Mouse (Mus musculus): ENCODE measurements around the gene Cpne6. TPM values are rescaled to one million over a fixed set of nuclear protein-coding genes. Genes with fewer than 3 reads are reported as not detected.

Cpne6 gene
- total and polyA plus RNA-seq, 3 experiments = not detected

DNA sequence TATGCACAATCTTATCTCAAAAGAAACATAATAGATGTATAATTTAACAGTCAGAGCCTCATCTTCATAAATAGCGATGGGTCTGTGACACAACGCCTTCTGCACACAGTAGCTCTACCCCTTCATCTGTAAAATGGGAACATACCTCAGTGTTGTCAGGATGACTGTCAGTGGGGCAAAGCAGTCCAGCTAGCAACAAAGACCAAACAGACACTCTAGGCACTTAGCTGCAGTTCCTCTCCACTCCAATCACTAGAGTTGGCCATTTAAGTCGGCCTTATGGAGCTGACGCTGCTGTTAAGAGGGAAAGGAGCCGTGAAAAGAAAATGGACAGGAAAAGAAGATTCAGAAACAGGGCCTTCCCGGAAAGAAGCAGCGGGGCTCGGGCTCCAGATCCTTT lies 41.5 kb downstream of the Cpne6 start:
- no peak overlapping the region for H3K4me3 ChIP-seq (replicated peaks in 1 of 3; ENCODE audit: low read depth in 2 of 3, low read length in 2 of 3, poor library complexity in 1 of 3)
- no peaks in the 10 kb centered on the region for H3K79me2 ChIP-seq (replicated peaks; ENCODE audit: control insufficient read depth, extremely low read depth, insufficient read depth, poor library complexity, severe bottlenecking)
- H3K4me1 ChIP-seq (ENCODE audit: control insufficient read depth in 1 of 2, insufficient read depth in 2 of 2) = peaks cover 0 to 9% of the 10 kb centered on the region in 2 experiments; a peak in 2 of 4 replicates
- H3K9me3 ChIP-seq (replicated peaks; ENCODE audit: low read length) = no peaks in the 10 kb centered on the region
- H3K9ac ChIP-seq (ENCODE audit: insufficient read depth, low read depth) = no peak overlapping the region
- no peaks in the 10 kb centered on the region for H3K27me3 ChIP-seq (replicated peaks)
- H3K36me3 ChIP-seq (replicated peaks in 1 of 2; ENCODE audit: control insufficient read depth in 1 of 2, insufficient read depth in 1 of 2, low read length in 1 of 2) = peaks cover 29 to 46% of the 10 kb centered on the region in 2 experiments
- in situ Hi-C loops (cut with MboI; ENCODE audit: low pct_ligation_motif_present, low pct_unique_long_range_greater_than_20kb, low sequenced_read_pairs) = no loop called here
- dilution Hi-C loops (cut with MboI; ENCODE audit: extremely low pct_ligation_motif_present, extremely low pct_unique_long_range_greater_than_20kb, low sequenced_read_pairs) = no loop called here
- H3K4me2 ChIP-seq (ENCODE audit: insufficient read depth, low read depth, poor library complexity, severe bottlenecking) = no peak overlapping the region
- no peak overlapping the region for H3K27ac ChIP-seq (ENCODE audit: insufficient read depth, low read depth)
- TF ChIP-seq ZC3H11A (IDR thresholded peaks at IDR 0.05; ENCODE audit: low read depth, low read length) (no peak), HCFC1 (IDR thresholded peaks at IDR 0.05; ENCODE audit: low read depth, low read length) (no peak), CHD1 (IDR thresholded peaks at IDR 0.05; ENCODE audit: low read depth, low read length) (no peak), JUN (IDR thresholded peaks at IDR 0.05; ENCODE audit: insufficient read depth, low read depth, low read length) (no peak), MAX (IDR thresholded peaks at IDR 0.05; ENCODE audit: low read length) (no peak)
- DNase-seq (ENCODE audit: extremely low read depth) = no peak

DNA sequence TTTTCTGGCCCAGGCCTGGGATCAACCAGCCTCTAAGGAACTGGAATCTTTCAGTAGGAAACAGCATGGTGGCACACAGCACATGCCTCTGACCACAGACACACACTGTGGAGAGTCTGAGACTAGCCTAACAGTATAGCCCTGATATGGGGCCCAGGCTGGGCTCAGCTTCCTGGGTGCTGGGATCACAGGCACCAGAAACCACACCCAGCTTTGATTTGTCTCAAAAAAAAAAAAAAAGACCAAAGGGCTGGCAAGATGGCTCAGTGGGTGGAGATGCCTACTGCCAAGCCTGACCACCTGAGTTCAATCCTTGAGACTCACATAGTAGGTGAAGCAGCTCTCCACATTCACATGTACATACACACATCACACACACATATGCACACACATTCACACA lies 44.4 kb downstream of the Cpne6 start:
- dilution Hi-C loops (cut with MboI; ENCODE audit: extremely low pct_ligation_motif_present, extremely low pct_unique_long_range_greater_than_20kb, low sequenced_read_pairs) = no loop called here
- no peaks in the 10 kb centered on the region for H3K27me3 ChIP-seq (replicated peaks)
- no peak overlapping the region for H3K9ac ChIP-seq (ENCODE audit: insufficient read depth, low read depth)
- TF ChIP-seq JUN (IDR thresholded peaks at IDR 0.05; ENCODE audit: insufficient read depth, low read depth, low read length) (no peak), IRF4 (IDR thresholded peaks at IDR 0.05; ENCODE audit: low read depth, low read length) (no peak), SIN3A (IDR thresholded peaks at IDR 0.05; ENCODE audit: low read length) (no peak), CHD1 (IDR thresholded peaks at IDR 0.05; ENCODE audit: low read depth, low read length) (no peak), ZNF384 (IDR thresholded peaks at IDR 0.05; ENCODE audit: low read depth, low read length) (peak; percentile 21; the same call in 1 of the 2 replicates), JUND (conservative IDR thresholded peaks at IDR 0.05; ENCODE audit: low read depth, low read length) (no peak), BHLHE40 (IDR thresholded peaks at IDR 0.05; ENCODE audit: low read depth, low read length) (no peak), ETS1 (conservative IDR thresholded peaks at IDR 0.05; ENCODE audit: low read depth, low read length) (no peak)
- in situ Hi-C loops (cut with MboI; ENCODE audit: low pct_ligation_motif_present, low pct_unique_long_range_greater_than_20kb, low sequenced_read_pairs) = no loop called here
- DNase-seq (ENCODE audit: extremely low read depth) = no peak
- no peak overlapping the region for H3K4me3 ChIP-seq (replicated peaks in 1 of 3; ENCODE audit: low read depth in 2 of 3, low read length in 2 of 3, poor library complexity in 1 of 3)
- no peak overlapping the region for H3K4me2 ChIP-seq (ENCODE audit: insufficient read depth, low read depth, poor library complexity, severe bottlenecking)
- H3K36me3 ChIP-seq (replicated peaks in 1 of 2; ENCODE audit: control insufficient read depth in 1 of 2, insufficient read depth in 1 of 2, low read length in 1 of 2) = peaks cover 4 to 17% of the 10 kb centered on the region in 2 experiments
- no peaks in the 10 kb centered on the region for H3K9me3 ChIP-seq (replicated peaks; ENCODE audit: low read length)
- peaks cover 3% of the 10 kb centered on the region; the same call in 1 of the 2 replicates for H3K79me2 ChIP-seq (replicated peaks; ENCODE audit: control insufficient read depth, extremely low read depth, insufficient read depth, poor library complexity, severe bottlenecking)
- H3K4me1 ChIP-seq (ENCODE audit: control insufficient read depth in 1 of 2, insufficient read depth in 2 of 2) = peaks cover 2 to 22% of the 10 kb centered on the region in 2 experiments; a peak in 3 of 4 replicates
- H3K27ac ChIP-seq (ENCODE audit: insufficient read depth, low read depth) = no peak overlapping the region

- H3K4me3 ChIP-seq (replicated peaks in 1 of 3; ENCODE audit: low read depth in 2 of 3, low read length in 2 of 3, poor library complexity in 1 of 3) = no peak overlapping the region
- H3K79me2 ChIP-seq (replicated peaks; ENCODE audit: control insufficient read depth, extremely low read depth, insufficient read depth, poor library complexity, severe bottlenecking) = peaks cover 3% of the 10 kb centered on the region; the same call in 1 of the 2 replicates
- in situ Hi-C loops (cut with MboI; ENCODE audit: low pct_ligation_motif_present, low pct_unique_long_range_greater_than_20kb, low sequenced_read_pairs) = no loop called here
- no peaks in the 10 kb centered on the region for H3K9me3 ChIP-seq (replicated peaks; ENCODE audit: low read length)
- DNase-seq (ENCODE audit: extremely low read depth) = no peak
- H3K36me3 ChIP-seq (replicated peaks in 1 of 2; ENCODE audit: control insufficient read depth in 1 of 2, insufficient read depth in 1 of 2, low read length in 1 of 2) = peaks cover 0 to 7% of the 10 kb centered on the region in 2 experiments
- H3K4me1 ChIP-seq (ENCODE audit: control insufficient read depth in 1 of 2, insufficient read depth in 2 of 2) = peaks cover 2 to 22% of the 10 kb centered on the region in 2 experiments; a peak in 3 of 4 replicates
- no peak overlapping the region for H3K4me2 ChIP-seq (ENCODE audit: insufficient read depth, low read depth, poor library complexity, severe bottlenecking)
- no peaks in the 10 kb centered on the region for H3K27me3 ChIP-seq (replicated peaks)
- TF ChIP-seq HCFC1 (IDR thresholded peaks at IDR 0.05; ENCODE audit: low read depth, low read length) (no peak), ZC3H11A (IDR thresholded peaks at IDR 0.05; ENCODE audit: low read depth, low read length) (no peak), MEF2A (IDR thresholded peaks at IDR 0.05; ENCODE audit: borderline replicate concordance, low read depth, low read length) (no peak), KAT2A (IDR thresholded peaks at IDR 0.05; ENCODE audit: insufficient replicate concordance, low read length) (no peak)
- no peak overlapping the region for H3K27ac ChIP-seq (ENCODE audit: insufficient read depth, low read depth)
- no peak overlapping the region for H3K9ac ChIP-seq (ENCODE audit: insufficient read depth, low read depth)
- dilution Hi-C loops (cut with MboI; ENCODE audit: extremely low pct_ligation_motif_present, extremely low pct_unique_long_range_greater_than_20kb, low sequenced_read_pairs) = no loop called here
These were observed 45.5 kb downstream of the Cpne6 start for GRCm38 (mm10) chr14:55555788-55556187.
